Mouse (Mus musculus) ES-Bruce4 (cell line): ENCODE measurements around the gene Shroom3. TPM values are rescaled to one million over a fixed set of nuclear protein-coding genes. Genes with fewer than 3 reads are reported as not detected.

Experiments
- H3K27ac ChIP-seq: 2 replicates; pipeline ENCODE4 v1.5.1; 2012; ENCODE audit warnings: low read length, inconsistent platforms; ENCODE audit not compliant: insufficient read depth
- H3K27me3 ChIP-seq: 2 replicates; pipeline ENCODE4 v1.6.1; 2012; ENCODE audit warnings: mild to moderate bottlenecking, low read length, inconsistent platforms; ENCODE audit not compliant: control insufficient read depth, poor library complexity, insufficient read depth, severe bottlenecking
- H3K36me3 ChIP-seq: 2 replicates; pipeline ENCODE4 v1.6.1; 2012; ENCODE audit warnings: inconsistent platforms, mild to moderate bottlenecking, low read length, moderate library complexity; ENCODE audit not compliant: control insufficient read depth, poor library complexity, insufficient read depth, severe bottlenecking
- H3K4me1 ChIP-seq: one replicate; pipeline ENCODE4 v1.8.1; 2011; ENCODE audit warnings: low read length; ENCODE audit not compliant: control insufficient read depth, insufficient read depth
- H3K4me3 ChIP-seq: 2 replicates; pipeline ENCODE4 v1.5.1; 2011; ENCODE audit warnings: low read depth, mild to moderate bottlenecking, low read length
- H3K9ac ChIP-seq: 2 replicates; pipeline ENCODE4 v1.6.1; 2012; ENCODE audit warnings: low read depth, mild to moderate bottlenecking, inconsistent platforms; ENCODE audit not compliant: poor library complexity, severe bottlenecking
- H3K9me3 ChIP-seq: replicated peaks from 2 replicates; pipeline ENCODE4 v1.6.1; 2012; ENCODE audit warnings: mild to moderate bottlenecking, low read length, inconsistent platforms; ENCODE audit not compliant: control insufficient read depth, poor library complexity, insufficient read depth, severe bottlenecking
- CTCF ChIP-seq: IDR thresholded peaks from one replicate; pipeline ENCODE4 v1.8.1; 2011; ENCODE audit warnings: low read depth, low read length
- EP300 ChIP-seq: IDR thresholded peaks from 2 replicates; pipeline ENCODE4 v1.6.1; 2011; ENCODE audit warnings: low read depth, low read length; ENCODE audit not compliant: insufficient read depth
- POLR2A ChIP-seq: IDR thresholded peaks from one replicate; pipeline ENCODE4 v1.8.1; 2011; ENCODE audit warnings: low read length; ENCODE audit not compliant: insufficient read depth
- polyA plus RNA-seq: library from polyadenylated mRNA; stranded (reverse); fragments of >200 nt; gene quantifications from 2 replicates; pipeline ENCODE4 v1.2.4, GENCODE M21; 2011; ENCODE audit warnings: low read depth; ENCODE audit not compliant: missing spikeins, insufficient read depth, insufficient read length

Gene Shroom3
- polyA plus RNA-seq, 1 experiment, result 49.1 TPM

DNA sequence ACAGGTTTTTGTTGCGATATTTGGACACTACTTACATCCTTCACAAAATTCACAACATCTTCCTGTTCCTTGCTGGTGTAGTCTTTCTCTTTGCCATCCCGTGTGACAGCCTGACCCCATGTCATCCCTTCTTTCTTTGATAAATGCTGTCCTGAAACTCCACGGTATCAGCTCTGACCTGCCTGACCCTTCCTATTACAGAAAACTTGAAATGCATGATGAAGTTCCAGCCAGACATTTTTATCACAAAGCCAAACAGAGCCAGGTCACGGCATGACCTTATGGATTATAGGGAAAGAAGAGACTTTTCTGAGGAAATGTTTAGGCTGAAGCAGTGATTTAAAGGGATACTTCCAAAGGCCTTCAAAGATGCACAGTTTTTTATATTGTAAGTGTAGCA, 197.7 kb downstream of the Shroom3 start:
- Histone ChIP-seq H3K4me3 (no peak overlapping the region), H3K4me1 (no peaks in the 10 kb centered on the region), H3K27ac (no peak overlapping the region), H3K27me3 (no peaks in the 10 kb centered on the region), H3K36me3 (no peaks in the 10 kb centered on the region), H3K9me3 (no peaks in the 10 kb centered on the region), H3K9ac (no peak overlapping the region)
- TF ChIP-seq EP300 (no peak), POLR2A (no peak), CTCF (no peak)

DNA sequence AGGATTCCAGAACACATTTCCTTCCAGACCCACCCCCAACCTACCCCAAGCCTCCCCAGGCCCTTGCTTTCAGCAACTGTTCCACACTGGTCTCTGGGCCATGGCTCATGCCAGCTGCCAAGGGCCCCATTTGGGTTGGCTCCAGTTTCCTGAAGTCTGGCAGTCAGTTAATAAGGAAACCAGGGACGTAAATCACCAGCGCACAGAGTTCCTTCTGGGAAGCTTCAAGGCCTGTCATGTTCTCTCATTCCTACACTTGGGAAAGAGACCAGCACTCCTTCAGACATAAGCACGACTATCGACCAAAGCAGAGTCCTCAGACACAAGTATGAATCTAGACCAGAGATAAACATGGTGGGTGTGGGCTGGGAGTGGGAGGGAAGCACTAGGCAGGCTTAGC, 202.9 kb downstream of the Shroom3 start:
- no peak overlapping the region for H3K27ac ChIP-seq
- H3K36me3 ChIP-seq, result no peaks in the 10 kb centered on the region
- H3K27me3 ChIP-seq, result no peaks in the 10 kb centered on the region
- no peak for TF ChIP-seq EP300
- TF ChIP-seq POLR2A, result no peak
- no peak for TF ChIP-seq CTCF
- H3K9me3 ChIP-seq, result no peaks in the 10 kb centered on the region
- no peaks in the 10 kb centered on the region for H3K4me1 ChIP-seq
- no peak overlapping the region for H3K9ac ChIP-seq
- no peak overlapping the region for H3K4me3 ChIP-seq

DNA sequence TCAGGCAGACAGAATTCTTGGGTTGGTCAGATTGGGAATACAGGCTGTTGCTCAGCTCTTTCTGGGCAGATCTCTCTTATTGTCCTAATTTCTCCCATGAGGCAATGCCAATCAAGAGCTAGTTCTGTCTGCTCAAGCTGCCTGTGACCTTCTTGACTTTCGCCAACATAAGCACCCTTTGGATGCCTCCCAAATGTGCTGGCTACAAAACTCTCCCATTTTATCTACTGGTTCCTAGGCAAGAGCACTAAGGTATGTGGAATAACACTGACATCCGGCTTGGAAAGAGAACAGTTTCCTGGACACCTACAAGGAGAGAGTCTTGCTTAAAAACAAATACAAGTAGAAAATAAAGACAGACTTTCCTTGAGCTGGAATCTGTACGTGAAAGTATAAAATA, 204.3 kb downstream of the Shroom3 start:
- no peaks in the 10 kb centered on the region for H3K27me3 ChIP-seq
- H3K27ac ChIP-seq, result no peak overlapping the region
- TF ChIP-seq EP300 (no peak), CTCF (no peak), POLR2A (no peak)
- no peaks in the 10 kb centered on the region for H3K9me3 ChIP-seq
- no peaks in the 10 kb centered on the region for H3K36me3 ChIP-seq
- no peak overlapping the region for H3K4me3 ChIP-seq
- no peak overlapping the region for H3K9ac ChIP-seq
- no peaks in the 10 kb centered on the region for H3K4me1 ChIP-seq

DNA sequence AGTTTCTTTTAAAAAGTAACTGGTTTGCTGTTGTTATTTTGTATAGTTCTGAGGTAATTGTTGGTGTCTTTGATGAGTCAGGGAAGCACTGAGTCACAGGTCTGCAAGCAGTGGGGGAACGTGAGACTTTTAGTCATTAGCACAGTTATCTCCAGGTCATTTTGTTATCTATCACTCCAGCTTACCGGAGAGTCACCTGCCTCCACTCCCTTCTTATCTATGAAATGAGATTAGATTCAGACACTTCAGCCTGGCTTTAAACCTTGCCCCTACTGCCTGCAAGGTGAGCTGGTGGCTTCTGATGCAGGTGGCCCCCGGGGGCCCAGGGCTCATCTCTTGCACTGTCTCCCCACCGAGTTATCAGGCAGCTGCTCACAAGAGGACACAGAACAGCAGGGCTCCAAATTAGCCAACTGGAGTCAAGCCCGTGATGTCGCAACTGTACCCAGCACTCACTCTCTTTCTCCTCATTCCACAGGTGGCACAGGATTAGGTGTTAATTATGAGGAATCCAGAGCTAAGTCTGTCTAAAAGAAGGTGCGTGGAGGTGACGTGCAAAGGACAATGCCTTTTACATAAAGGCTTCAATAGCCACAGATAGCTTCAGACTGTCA, 205.5 kb downstream of the Shroom3 start:
- Histone ChIP-seq H3K4me1 (peaks cover 1% of the 10 kb centered on the region), H3K9me3 (no peaks in the 10 kb centered on the region), H3K27me3 (no peaks in the 10 kb centered on the region), H3K27ac (no peak overlapping the region), H3K9ac (no peak overlapping the region), H3K4me3 (no peak overlapping the region), H3K36me3 (no peaks in the 10 kb centered on the region)
- TF ChIP-seq CTCF, result no peak
- TF ChIP-seq POLR2A, result no peak
- no peak for TF ChIP-seq EP300

DNA sequence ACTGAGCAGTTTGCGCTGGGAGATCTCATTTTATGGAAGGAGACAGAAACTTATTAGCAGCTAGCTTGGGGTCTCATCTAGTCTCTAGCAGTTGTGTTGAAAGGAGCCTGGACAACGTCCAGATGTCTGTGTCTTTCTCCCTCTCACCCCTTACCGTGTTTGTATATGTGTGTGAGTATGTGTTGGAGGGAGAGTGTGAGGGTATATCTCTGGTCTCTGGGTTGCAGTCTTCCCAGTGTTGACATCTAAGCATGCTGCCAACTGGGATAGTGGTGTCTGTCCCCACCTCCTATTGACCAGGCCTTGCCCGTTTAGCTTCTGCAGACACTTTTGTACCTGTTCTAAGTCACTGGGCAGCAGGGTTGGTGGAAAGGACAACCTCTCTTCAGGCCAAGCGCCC, 207.7 kb downstream of the Shroom3 start:
- Histone ChIP-seq H3K36me3 (no peaks in the 10 kb centered on the region), H3K9me3 (no peaks in the 10 kb centered on the region), H3K4me1 (peaks cover 1% of the 10 kb centered on the region), H3K4me3 (no peak overlapping the region), H3K9ac (no peak overlapping the region), H3K27me3 (no peaks in the 10 kb centered on the region), H3K27ac (no peak overlapping the region)
- TF ChIP-seq CTCF (no peak), POLR2A (no peak), EP300 (no peak)

DNA sequence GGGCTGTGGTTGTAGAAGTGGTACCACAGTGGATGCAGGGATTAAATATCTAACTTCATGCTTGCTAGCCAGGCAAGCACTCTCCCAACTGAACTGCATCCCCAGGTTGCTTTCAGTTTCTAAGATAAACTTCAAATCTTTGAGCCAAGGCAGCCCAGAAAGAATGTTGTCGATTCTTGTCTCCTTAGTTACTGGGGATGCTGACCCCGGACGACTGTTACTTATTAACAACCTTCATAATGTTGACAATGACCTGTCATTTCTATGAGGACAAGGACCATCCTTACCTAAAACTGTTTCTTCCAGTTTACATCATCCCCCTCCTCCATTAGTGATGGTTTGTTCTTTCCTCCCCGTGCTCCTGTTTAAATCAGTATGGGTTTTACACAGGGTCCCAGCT, 210.0 kb downstream of the Shroom3 start:
- Histone ChIP-seq H3K4me1 (peaks cover 1% of the 10 kb centered on the region), H3K4me3 (no peak overlapping the region), H3K9ac (no peak overlapping the region), H3K9me3 (no peaks in the 10 kb centered on the region), H3K36me3 (no peaks in the 10 kb centered on the region), H3K27me3 (no peaks in the 10 kb centered on the region), H3K27ac (peak overlapping the region; percentile 87)
- no peak for TF ChIP-seq EP300
- TF ChIP-seq CTCF, result no peak
- TF ChIP-seq POLR2A, result no peak
